Mouse (Mus musculus) CH12F3 (cell line): ENCODE results near the gene Qprt.

Experiments
- in situ Hi-C: fragments of 300-500 bp; cut with MboI; formaldehyde crosslinking; loops from 2 replicates; pipeline ENCODE4 v1.14.3; 2020; ENCODE audit warnings: low sequenced_read_pairs

Qprt gene

GRCm38 (mm10) chr7:127134821-127135447 is 12.9 kb upstream of the Qprt start:
- in situ Hi-C loops: no loop called here

DNA sequence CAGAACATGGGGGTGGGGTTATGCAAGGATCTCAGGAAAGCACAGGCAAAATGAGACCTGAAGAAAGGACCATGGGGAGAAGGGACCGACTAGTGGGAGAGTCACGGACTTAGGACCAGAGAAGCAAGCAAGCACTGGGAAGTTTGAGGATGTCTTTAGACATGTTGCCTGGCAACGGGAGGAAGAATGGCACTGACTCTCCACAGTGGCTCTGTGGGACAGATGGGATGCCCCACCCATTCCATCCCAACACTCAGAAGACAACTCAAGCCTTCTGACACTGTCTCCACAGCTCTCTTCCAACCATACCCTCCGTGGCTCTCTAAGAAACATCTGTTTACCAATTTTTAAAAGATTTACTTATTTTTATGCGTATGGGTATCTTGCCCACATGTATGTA is 11.1 kb upstream of the Qprt start:
- in situ Hi-C loops: no loop called here

DNA sequence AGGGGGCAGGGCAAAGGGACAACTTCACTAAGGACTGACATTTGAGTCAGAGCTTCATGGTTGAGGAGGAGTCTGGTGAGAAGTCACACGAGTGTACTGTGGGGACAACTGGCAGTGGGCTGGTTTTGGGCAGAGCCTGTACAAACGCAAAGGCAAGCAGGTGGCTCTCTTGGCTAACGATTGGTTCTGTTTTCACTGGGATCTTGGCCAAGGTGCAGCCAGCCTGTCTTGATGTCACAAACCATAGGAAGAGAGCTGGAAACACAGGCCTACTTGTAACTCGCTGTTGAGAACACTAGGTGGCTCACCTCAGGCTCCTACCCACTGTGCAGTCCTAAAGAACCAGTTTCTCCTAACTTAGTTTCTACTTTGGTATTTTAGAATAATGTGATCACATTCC is 7.6 kb upstream of the Qprt start:
- in situ Hi-C loops: loop anchor here (5.0 kb wide), 1 partner anchor 58 kb away; no protein-coding TSS in a partner anchor

DNA sequence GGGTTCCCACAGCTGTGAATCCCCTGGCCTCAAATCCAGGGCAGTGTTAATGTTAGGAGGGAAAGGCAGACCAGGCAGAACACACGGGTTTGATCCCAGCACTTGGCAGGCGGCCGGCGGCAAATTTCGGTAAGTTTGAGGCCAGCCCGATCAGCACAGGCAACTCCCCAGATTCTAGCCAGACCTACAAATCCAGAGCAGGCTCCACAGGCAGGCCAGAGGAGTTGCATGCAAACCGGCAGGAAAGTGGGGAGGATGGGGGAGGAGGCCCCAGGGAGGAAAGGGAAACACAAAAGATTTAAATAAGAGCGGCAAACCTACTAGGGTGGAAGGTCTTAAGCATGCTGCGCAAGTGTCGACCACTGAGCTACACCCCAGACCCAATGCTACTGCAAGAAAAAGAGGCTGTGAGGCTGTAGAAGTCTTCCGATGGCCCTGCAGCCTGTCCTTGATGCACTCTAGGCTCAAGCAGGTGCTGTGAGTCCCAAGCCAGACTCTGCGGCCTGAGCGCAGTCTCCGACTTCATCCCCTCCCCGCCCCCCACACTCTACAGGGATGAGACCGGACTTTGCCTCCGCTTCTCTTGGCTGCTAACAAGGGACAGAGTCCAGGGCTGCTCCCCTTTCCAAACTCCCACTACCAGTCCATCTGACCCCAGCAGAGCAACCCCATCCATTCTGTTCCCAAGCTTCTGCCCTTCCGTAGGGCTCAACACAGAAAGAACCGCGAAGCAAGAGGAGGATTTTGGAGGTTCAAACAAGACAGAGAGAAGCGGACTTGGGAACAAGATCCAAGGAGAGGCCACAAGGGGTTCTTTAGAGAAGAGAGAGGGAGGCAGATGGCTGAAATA is 740 bp downstream of the Qprt start:
- in situ Hi-C loops: loop anchor here (25.0 kb wide), 1 partner anchor 541 kb away; no protein-coding TSS in a partner anchor

DNA sequence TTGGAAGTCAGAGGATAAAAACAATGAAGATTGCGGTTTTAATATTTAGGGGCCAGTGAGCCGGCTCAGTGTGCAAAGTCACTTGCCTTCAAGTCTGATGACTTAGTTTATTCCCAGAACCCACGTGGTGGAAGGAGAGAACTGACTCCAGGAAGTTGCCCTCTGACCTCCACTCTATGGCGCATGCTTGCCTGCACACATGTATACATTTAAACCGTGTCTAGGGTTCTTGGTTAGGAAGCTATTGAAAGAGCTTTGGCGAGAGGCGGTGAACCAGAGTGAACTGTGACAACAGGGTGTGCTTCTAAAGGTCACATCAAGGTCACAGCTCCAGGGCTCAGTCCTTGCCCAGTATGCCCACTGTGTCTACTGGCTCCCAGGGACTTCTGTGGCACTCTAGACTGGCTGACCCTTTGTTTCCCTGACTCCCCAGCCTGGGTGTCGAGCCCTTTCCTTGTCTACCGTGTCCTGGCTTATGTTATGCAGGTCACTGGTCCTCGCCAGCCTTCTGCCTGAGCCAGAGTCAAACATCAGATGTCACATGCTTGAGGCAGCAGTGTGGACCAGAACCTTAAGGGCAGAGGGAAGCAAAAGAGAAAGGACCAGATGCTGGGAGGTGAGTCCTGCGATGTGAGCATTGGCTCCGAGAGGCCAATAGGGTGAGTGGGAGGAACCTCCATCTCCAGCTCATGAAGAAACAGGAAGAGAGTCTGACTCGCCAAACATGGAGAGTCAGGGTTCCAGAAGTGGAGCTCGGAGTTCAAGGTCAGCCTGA is 3.2 kb downstream of the Qprt start:
- in situ Hi-C loops: loop anchor here (25.0 kb wide), 1 partner anchor 543 kb away; no protein-coding TSS in a partner anchor

- in situ Hi-C loops: loop anchor here (25.0 kb wide), 1 partner anchor 544 kb away; no protein-coding TSS in a partner anchor
Measured at GRCm38 (mm10) chr7:127117948-127118347, 4.1 kb downstream of the Qprt start.

DNA sequence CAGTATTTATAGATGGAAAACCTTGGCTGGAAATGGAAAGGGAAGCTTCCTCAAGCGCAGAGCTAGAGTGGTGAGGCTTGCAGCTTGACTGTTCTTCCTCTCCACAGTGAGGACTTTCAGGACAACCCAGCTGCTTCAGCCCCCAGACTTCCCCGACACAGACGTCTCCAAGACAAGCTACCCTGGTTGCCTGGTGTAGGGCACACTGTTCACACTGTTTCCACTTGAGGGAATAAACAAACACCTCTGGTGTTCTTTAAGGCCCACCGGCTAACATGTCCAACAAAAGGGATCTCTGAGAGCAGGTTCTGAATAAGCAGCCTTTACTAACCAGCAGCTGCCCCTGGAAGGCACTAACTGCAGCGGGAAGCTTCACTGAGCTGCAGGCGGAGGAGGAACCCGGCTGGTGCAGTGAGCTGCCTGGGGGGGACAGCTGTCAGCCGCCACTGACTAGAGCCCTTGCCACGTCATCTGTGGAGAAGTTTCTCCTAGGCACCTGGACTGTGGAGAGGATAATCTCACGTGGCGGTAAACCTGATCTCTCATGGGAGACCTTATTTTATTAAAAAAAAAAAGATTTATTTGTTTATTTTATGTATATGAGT is 5.6 kb downstream of the Qprt start:
- in situ Hi-C loops: loop anchor here (25.0 kb wide), 1 partner anchor 546 kb away; no protein-coding TSS in a partner anchor

- in situ Hi-C loops: loop anchor here (25.0 kb wide), 1 partner anchor 547 kb away; no protein-coding TSS in a partner anchor
Measured at GRCm38 (mm10) chr7:127114920-127115319, 7.1 kb downstream of the Qprt start.

DNA sequence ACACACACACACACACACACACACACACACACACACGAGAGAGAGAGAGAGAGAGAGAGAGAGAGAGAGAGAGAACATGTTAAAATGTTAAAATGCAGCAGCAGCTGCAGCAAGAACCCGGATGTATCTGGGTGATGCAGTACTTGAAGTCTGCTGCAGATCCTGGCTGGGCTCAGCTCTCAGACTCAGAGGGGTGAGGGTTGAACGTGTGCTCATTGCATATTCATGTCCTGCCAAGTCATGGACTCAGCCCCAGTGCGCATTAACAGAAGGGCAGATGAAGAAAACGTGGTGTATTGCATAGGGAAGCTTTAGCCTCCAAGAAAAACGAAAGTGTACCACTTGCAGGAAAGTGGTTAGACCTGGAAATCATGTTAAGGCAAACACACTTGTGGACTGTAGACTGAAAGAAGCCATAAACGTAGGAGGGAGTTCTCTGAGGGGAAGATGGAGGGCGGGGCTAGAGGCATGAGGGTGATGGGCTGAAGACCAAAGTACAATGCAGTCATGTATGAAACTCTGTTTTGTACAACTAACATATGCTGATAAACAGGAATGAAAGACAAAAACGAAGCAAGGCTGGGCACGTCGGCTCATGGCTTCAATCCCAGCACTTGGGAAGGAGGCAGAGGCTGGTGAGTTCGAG is 8.3 kb downstream of the Qprt start:
- in situ Hi-C loops: loop anchor here (25.0 kb wide), 1 partner anchor 549 kb away; no protein-coding TSS in a partner anchor

- in situ Hi-C loops: loop anchor here (25.0 kb wide), 1 partner anchor 549 kb away; no protein-coding TSS in a partner anchor
Measured at GRCm38 (mm10) chr7:127112921-127113597, 9.0 kb downstream of the Qprt start.

- in situ Hi-C loops: loop anchor here (25.0 kb wide), 1 partner anchor 550 kb away; no protein-coding TSS in a partner anchor
Measured at GRCm38 (mm10) chr7:127112251-127112841, 9.7 kb downstream of the Qprt start.

DNA sequence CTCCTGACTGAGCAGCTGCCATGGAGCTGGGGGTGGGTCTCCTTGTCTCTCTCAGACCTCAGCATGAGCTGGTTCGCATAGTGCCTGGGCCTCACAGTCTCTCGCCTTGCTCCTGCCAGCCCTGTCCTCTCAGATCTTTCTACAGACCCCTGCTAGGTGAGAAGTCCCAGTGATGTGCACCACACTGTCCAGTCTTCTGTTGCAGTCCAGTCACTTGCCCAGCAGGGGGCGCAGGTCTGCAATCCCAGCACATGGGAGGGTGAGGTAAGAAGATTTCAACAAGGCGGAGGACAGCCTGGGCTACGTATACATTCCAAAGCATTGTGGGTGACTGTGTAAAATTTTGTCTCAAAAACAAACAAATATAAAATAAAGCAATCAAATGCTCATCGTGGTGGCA is 10.6 kb downstream of the Qprt start:
- in situ Hi-C loops: loop anchor here (25.0 kb wide), 1 partner anchor 551 kb away; no protein-coding TSS in a partner anchor

DNA sequence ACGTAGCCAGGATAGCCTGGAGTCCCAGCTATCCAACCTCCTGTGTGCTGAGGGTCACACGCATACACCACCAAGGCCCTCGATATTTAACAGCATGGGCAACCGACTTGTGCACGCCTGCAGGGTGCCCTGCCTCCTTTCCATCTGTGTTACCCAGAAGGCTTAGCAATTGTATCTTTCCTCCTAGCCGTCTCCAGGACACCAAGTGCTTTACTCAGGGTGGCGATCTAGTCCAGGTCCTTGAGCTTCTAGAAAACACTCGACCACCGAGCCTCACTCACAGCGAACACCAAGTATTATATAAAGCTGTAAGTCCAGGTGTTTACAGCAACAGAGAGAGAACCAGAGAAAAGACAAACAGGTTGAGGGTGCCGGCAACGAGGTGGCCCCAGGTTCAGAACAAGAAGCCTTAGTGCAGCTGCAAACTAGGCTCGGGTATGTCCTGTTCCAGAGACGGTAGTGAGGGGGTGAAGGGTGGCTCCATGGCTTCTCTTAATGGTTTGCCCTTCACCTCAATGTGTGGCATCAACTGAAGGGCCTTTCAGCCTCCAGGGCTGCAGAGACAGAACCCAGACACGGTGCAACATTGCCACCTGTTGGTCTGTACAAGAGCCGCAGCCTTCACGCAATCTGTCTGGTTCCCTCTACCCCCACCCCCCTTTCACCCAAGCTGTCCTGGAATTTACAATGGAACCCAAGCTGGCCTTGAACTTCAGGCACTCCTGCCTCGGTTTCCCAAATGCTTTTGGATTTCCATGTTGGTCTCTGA is 11.6 kb downstream of the Qprt start:
- in situ Hi-C loops: loop anchor here (25.0 kb wide), 1 partner anchor 552 kb away; no protein-coding TSS in a partner anchor

DNA sequence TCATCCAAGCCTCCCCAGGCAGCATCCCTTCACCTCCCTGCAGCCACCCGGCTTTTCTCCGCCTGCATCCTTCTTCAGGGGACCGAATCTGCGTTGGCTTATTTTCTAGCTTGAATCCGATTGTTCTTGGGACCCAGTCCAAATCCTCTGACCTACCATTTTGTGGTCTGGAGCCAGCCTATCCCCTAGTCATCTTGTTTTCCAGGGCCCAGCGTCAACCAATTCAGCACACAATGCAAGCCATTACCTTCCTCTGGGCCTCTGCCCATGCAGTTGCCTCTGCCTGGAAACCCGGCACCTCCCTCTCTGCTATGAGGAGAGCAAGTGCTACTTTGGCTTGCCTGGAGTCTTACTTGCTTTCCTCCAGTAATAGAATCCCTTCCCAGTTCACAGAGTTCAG is 16.5 kb downstream of the Qprt start:
- in situ Hi-C loops: loop anchor here (25.0 kb wide), 1 partner anchor 557 kb away; no protein-coding TSS in a partner anchor

DNA sequence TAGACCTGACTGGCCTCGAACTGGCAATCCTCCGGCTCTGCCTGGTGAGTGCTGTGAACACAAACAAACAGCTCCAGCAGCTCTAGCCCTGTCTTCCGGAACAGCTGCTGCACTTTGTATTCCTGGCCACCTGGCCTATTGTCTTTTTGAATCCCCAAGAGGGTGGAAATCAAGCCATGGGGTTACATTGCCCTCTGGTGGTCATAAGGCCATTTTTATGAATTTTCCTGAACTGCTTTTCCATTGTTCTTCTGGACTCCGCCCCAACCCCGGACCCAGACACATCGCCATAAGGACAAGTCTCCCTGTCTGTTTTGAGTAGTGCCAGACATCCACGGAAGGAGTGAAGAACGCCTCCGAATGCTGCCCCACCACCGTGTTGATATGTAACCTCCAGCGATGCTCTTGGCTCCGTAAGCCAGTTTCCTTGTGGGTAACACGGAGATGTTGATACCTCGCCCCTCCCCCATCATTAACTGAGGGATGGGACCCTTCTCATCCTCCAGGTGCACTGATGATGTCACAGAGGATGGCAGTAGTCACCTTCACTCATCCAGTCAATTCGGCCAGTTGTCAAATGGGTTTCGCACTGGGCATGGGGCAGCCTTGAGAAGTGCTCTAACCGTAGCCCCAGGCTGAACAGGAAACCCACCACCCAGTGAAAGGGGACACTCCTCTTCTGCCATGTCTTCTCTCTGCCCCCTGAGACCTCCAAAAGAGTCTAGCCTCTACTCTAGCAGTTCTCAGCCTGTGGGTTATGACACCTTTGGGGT is 17.3 kb downstream of the Qprt start:
- in situ Hi-C loops: loop anchor here (5.0 to 25.0 kb wide), 2 partner anchors 558 to 658 kb away; no protein-coding TSS in a partner anchor

- in situ Hi-C loops: loop anchor here (5.0 to 25.0 kb wide), 2 partner anchors 558 to 658 kb away; no protein-coding TSS in a partner anchor
Measured at GRCm38 (mm10) chr7:127103960-127104359, 18.1 kb downstream of the Qprt start.

DNA sequence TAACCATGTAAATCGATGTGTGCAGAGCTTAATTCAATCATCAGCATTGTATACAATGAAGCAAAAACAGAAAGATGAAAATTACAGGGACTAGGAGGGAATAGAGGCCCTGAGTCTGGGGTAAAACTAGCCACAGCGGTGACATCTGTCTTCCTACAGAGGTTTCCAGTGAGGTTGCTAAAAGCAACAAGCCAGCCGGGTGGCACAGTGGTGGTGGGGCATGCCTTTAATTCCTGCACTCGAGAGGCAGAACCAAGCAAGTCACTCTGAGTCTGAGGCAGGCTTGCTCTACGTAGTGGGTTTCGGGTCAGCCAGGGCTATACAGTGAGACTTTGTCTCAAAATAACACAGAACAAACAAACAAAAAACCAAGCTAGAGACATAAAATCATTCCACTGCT is 19.9 kb downstream of the Qprt start:
- in situ Hi-C loops: loop anchor here (5.0 to 25.0 kb wide), 2 partner anchors 560 to 660 kb away; no protein-coding TSS in a partner anchor
